Mouse (Mus musculus) lung, postnatal 4 days (tissue): ENCODE results near the gene Hoxc5.

Source experiments
- DNase-seq, 2 experiments: peaks; one replicate each; pipeline ENCODE4 v3.0.0; 2021

Gene Hoxc5

DNA sequence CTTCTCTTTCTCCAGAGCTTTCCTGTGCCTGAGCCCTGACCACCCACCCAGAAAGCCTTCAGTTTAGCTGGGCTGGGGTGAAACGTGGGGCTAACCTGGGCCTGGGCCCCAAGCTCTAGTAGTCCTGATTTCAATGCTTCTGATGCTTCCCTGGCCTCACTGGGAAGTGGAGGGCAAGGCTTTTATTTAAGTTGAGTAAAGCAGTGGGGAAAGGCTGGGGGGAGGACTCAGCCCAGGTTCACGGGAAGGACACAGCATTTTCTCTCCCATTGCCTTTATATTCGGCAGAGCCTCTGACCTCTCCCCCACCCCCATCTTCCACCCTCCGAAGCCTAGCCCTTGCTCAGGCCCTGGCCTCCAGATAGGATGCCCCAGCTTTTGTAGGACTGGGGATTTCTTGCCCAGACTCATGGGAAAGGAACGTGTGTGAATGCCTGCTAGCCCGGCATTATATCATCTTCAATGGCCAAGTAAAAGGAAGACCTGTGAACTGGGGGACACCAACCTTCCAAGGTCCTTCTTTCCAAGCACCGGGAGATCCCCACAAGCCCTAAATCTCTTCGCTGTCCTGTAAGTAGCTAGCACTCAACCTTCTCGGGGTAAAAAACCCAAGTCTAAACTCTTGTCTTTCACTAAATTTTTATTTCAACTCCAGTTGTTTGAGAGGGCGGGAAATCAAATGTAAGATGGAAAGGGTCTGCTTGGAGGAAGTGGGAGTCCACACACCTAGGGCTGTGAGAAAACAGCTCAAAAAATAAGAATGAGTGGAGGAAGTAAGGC is 71.6 kb downstream of the Hoxc5 start:
- DNase-seq, result no peak

DNA sequence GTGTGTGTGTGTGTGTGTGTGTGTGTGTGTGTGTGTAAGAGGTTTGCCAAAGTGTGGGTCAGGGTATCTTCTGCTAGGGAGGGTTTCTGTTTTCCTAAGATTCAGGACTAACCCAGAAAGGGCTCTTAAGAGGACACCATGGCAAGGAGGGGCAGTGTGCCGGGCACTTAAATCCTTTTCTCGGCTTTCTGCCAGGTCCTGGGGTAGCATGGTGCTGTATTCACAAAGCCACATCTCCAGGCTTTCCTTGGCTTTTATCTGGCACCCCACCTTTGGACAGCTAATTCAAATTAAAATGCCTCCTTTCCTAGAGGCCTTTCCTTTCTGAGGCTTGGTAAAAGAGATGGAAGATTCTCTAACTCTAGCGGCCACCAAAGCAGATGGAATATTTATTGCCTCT is 72.4 kb downstream of the Hoxc5 start:
- no peak for DNase-seq

DNA sequence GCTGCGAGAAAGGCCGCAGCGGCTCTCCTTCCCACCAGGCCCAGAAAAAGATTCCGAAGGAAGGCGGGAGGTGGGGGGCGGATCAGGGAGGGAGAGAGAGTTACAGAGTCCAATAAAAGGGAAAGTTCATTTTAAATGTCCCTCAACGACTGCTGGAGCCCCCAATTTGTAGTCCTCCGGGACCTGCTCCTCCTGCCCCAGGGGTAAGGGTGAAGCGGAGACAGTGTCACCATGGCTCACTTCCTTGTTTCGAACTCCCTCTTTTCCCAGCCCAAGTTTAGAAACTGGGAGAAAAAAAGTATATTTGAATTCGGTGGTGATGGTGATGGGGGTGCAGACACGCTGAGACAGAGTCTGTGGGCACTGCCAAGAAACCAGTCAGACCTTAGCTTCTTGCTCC is 73.4 kb downstream of the Hoxc5 start:
- DNase-seq, result no peak

DNA sequence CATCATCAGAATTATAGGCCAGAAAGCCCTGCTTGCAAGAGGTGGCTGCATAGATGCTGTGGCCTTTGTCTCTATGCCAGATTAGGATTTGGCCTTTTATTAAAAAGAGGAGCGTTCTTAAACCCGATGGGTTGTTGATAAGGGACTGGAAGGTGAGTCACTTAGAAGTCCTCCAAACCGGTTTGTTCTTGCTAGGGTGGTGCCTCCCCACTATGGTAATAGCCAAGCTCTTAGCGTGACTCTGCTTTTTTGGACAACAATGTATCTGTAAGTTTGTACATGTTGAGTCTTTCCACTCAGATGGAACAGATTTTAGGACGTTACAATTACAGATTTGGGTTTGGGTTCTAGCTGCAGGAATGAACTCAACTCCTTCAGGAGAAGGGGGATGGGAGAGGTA is 74.4 kb downstream of the Hoxc5 start:
- no peak for DNase-seq

DNA sequence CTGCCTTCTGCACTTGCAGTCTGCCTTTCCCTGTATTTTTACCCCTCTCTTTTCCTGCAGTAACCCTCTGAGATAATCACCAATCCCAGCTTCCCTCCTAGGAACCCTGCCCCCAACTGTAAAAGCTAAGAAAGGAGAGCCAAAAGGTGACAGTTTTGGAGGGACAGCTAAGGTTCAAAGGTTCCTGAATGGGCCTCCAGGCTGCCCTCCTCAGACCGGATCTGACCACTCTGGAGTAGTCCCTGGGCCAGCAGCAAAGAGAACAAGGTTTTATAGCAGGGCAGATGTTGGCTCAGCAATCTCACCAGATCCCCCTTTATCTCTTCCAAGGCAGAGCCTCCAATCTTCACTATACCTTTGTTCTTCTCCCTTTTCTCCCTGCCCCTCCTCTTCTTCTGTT is 75.0 kb downstream of the Hoxc5 start:
- no peak for DNase-seq

GRCm38 (mm10) chr15:103051670-103052069 is 84.4 kb downstream of the Hoxc5 start:
- no peak for DNase-seq

DNA sequence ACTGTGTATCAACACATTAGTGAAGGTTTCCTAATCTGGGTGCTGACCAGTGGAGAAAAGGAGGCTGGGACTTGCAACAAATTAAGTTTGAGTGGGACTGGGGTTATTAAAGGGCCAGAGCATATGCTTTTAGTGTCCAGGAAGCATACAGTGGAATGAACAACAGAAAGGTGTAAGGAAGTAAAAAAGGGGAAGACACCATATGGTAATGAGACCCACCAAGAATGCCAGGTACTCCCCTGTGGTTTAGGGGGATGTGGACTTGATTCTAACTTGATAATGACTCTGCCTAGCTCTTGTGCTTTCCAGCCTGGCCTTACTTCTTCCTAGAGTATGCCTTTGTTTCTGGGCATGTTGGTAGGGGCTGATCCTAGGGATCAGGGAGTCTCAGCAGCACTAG is 86.0 kb downstream of the Hoxc5 start:
- no peak for DNase-seq

DNA sequence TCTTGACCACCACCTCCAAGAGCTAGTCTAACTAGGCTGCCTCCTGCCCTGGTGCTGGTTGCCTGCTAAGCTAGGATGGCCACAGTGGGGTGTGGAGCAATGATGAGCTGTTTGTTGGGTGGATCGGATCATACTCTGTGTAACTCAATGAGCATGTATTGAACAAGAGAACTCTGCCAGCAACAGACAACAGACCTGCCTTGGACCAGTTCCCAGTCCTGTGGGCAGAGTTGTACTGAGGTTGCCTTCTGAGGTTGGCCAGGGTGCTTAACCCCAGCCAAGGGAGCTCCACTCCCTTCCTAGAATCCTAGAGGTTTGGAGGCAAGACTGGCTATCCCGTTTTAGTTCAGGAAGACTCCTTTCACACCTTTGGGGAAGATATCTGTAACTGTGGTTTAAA is 89.2 kb downstream of the Hoxc5 start:
- no peak for DNase-seq

GRCm38 (mm10) chr15:103058715-103059114 is 91.5 kb downstream of the Hoxc5 start:
- no peak for DNase-seq

DNA sequence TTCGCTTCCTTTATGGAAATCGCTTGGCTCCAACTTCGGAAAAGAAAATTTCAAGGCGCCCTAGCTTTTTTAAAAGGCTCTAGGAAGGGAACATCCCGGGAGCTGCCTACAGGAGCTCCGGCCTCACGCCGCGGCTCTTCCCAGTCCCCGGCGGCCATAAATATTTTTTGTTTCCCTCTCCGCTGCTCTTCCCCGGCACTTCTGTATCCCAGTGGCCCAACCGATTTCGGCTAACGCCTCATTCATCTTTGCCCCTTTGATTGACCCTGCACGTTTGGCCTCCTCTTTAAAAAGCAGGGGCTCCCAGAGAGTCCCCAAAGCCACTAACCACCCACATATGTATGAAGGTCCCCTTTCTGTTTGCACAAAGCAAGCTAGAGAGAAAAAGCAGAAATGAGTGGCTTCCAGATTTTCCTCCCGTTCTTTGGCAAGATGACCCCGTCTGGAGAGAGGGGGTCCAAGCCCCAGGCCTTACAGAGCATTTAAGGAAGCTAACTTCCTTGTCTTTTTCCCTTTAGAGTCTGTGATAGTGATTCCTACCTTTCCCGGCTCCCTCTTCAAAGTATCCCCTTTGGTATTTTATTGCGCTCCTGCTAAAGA is 92.2 kb downstream of the Hoxc5 start:
- no peak for DNase-seq

DNA sequence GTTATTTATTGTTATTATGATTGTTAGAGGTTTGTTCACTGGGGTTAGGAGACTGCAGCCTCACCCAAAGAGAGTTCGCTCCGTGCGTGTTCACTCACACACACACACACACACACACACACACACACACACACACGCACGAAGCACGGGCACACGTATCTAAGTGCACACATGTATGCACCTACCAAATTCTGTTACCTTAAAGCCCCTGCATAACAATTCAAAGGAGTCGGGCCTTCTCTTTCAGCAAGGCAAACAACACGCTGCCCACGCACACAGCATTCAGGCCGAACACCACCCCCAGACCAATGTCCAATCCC is 92.7 kb downstream of the Hoxc5 start:
- DNase-seq, result no peak

DNA sequence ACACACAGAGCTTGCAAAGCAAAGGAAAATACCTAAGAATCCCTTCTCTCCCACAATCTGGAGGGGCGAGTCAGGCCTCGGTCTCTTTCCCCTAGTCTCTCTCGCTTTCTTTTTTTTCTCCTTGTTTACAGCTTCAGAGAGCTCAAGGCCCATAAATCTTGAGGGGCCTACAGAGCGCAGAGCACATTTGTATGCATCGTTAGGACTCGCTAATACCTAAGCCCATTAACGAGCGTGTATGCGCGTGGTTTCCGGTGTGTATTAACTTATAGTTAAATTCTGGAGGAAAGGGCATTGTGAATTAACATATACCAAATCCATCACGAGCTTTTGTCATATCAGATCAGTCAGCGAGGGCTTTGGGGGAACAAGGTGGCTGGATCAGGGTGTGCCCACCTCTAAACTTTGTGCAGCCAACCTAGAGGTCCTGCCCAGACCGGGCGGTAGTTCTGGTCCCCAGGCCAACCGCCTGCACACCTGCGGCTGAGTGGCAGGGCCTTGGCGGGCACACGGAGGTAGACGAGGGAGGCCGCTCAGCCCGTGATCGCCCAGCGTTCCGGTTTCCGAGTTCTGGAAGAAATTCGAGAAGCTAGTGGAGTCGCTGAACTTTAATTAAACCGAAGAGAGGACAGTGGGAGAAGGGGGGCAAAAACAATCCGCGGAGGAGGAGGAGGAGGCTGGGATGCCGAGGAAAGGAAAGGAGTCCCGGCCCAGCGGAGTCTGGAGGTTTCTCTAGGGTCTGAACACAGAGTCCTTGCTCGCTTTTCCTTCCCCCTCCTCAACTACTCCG is 93.3 kb downstream of the Hoxc5 start:
- no peak for DNase-seq

DNA sequence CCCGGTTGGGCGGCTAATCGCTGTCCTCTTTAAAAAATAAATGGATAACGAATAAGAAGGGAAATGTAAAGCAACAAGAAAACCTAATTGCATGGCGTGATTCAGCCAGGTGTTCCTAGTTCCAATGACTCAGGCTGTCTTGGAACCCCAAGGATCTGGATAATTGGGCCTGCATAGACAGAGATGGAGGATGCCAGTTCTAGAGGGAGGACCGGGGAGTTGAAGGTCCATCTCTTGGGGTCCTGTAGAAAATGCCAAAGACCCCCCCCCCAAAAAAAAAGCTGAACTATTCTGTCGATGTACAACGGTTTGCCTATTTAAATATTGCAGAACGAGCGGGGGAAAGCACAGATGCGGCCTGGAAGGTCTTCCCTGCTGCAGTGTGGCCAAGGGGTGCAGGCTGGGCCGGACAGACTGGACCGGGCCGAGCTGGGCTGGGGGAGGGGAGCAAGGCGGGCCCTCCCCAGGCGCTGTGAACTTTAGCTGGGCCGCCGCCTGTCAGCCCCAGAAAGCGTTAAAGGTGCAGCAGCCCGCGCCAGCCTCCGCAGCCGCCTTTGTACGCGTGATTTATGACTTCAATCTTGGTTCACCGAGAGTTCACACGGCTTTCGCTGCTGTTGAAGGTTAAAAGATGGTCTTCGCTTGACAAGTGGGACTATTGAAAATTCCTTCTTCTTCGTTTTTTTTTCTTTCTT is 94.0 kb downstream of the Hoxc5 start:
- DNase-seq, result no peak

- DNase-seq, result no peak
Observed at GRCm38 (mm10) chr15:103061988-103062387, 94.7 kb downstream of the Hoxc5 start.

- DNase-seq, result no peak
Observed at GRCm38 (mm10) chr15:103065642-103066041, 98.4 kb downstream of the Hoxc5 start.
